Mouse (Mus musculus): ENCODE data around the gene Slc10a2.

GRCm38 (mm10) chr8:5105186-5105585 is at the start of gene Slc10a2:
- TF ChIP-seq EP300 (IDR thresholded peaks at IDR 0.05; ENCODE audit: low read depth) = no peak
- TF ChIP-seq CTCF (IDR thresholded peaks at IDR 0.05; ENCODE audit: low read depth) = no peak

Data from liver, embryonic 14.5 days (tissue).